Mouse (Mus musculus): ENCODE data around the gene Gys1. TPM values are rescaled to one million over a fixed set of nuclear protein-coding genes. Genes with fewer than 3 reads are reported as not detected.
"Not testable (repeated sequence)": the region's sequence is repeated elsewhere in the genome, so short reads cannot be mapped to it uniquely, and the experiment has no call there.

Gene Gys1
- 10 to 100 TPM; 13.9 to 16.5 TPM for total RNA-seq (2021)

- DNase-seq (ENCODE audit: extremely low spot score in 1 of 2, low spot score in 1 of 2): peak; percentile 99 to 100
These were observed at the start of gene Gys1 for GRCm38 (mm10) chr7:45434203-45435015. Gene Gys1, plus strand, starts transcription at chr7:45434844.

GRCm38 (mm10) chr7:45386077-45386476, 48.6 kb upstream of the Gys1 start:
- DNase-seq (ENCODE audit: extremely low spot score in 1 of 2, low spot score in 1 of 2): no peak

GRCm38 (mm10) chr7:45395129-45395541, 39.5 kb upstream of the Gys1 start:
- no peak for DNase-seq (ENCODE audit: extremely low spot score in 1 of 2, low spot score in 1 of 2)

GRCm38 (mm10) chr7:45395578-45396336, 38.9 kb upstream of the Gys1 start, which contains the start of gene Snrnp70:
Gene Snrnp70, minus strand, starts transcription at chr7:45395742.
- DNase-seq (ENCODE audit: extremely low spot score in 1 of 2, low spot score in 1 of 2): peak; percentile 99 to 100

- DNase-seq (ENCODE audit: extremely low spot score in 1 of 2, low spot score in 1 of 2): not testable (repeated sequence)
These were observed 38.3 kb upstream of the Gys1 start for GRCm38 (mm10) chr7:45396337-45396775.

- no peak for DNase-seq (ENCODE audit: extremely low spot score in 1 of 2, low spot score in 1 of 2)
These were observed 37.9 kb upstream of the Gys1 start for GRCm38 (mm10) chr7:45396787-45397186.

- no peak for DNase-seq (ENCODE audit: extremely low spot score in 1 of 2, low spot score in 1 of 2)
These were observed 33.0 kb upstream of the Gys1 start for GRCm38 (mm10) chr7:45401521-45402085.

- peak in 1 of 2 experiments; percentile 57 for DNase-seq (ENCODE audit: extremely low spot score in 1 of 2, low spot score in 1 of 2)
These were observed 30.9 kb upstream of the Gys1 start for GRCm38 (mm10) chr7:45403532-45404261.

- DNase-seq (ENCODE audit: extremely low spot score in 1 of 2, low spot score in 1 of 2): peak; percentile 61 to 82
These were observed 29.3 kb upstream of the Gys1 start, which contains the start of gene Kcna7 for GRCm38 (mm10) chr7:45405091-45406075. Gene Kcna7, plus strand, starts transcription at chr7:45405653.

- DNase-seq (ENCODE audit: extremely low spot score in 1 of 2, low spot score in 1 of 2): no peak
These were observed 28.2 kb upstream of the Gys1 start for GRCm38 (mm10) chr7:45406157-45407156.

GRCm38 (mm10) chr7:45407836-45408235, 26.8 kb upstream of the Gys1 start:
- DNase-seq (ENCODE audit: extremely low spot score in 1 of 2, low spot score in 1 of 2): no peak

- no peak for DNase-seq (ENCODE audit: extremely low spot score in 1 of 2, low spot score in 1 of 2)
These were observed 26.3 kb upstream of the Gys1 start for GRCm38 (mm10) chr7:45408351-45408750.

- DNase-seq (ENCODE audit: extremely low spot score in 1 of 2, low spot score in 1 of 2): no peak
These were observed 25.7 kb upstream of the Gys1 start for GRCm38 (mm10) chr7:45408949-45409348.

- DNase-seq (ENCODE audit: extremely low spot score in 1 of 2, low spot score in 1 of 2): no peak
These were observed 25.0 kb upstream of the Gys1 start for GRCm38 (mm10) chr7:45409497-45410163.

GRCm38 (mm10) chr7:45412421-45412820, 22.2 kb upstream of the Gys1 start:
- no peak for DNase-seq (ENCODE audit: extremely low spot score in 1 of 2, low spot score in 1 of 2)

GRCm38 (mm10) chr7:45413113-45413863, 21.4 kb upstream of the Gys1 start, which contains the start of gene Ntf5:
Gene Ntf5, plus strand, starts transcription at chr7:45413695.
- DNase-seq (ENCODE audit: extremely low spot score in 1 of 2, low spot score in 1 of 2): no peak

Measured in layer of hippocampus, postnatal 25 days (tissue).